Mouse (Mus musculus): ENCODE measurements around the gene Gpx3. TPM values are rescaled to one million over a fixed set of nuclear protein-coding genes. Genes with fewer than 3 reads are reported as not detected.

The Gpx3 gene
- polyA plus RNA-seq, 1 experiment from 2014 or later = 20.9 TPM

GRCm38 (mm10) chr11:54903940-54904706 is 1.9 kb downstream of the Gpx3 start:
- Histone ChIP-seq H3K4me3 (replicated peaks) (no peak overlapping the region), H3K27me3 (peaks cover 19% of the 10 kb centered on the region), H3K27ac (no peak overlapping the region), H3K36me3 (no peaks in the 10 kb centered on the region; the same call in 1 of the 2 replicates), H3K4me1 (replicated peaks) (peaks cover 33% of the 10 kb centered on the region), H3K4me2 (no peak overlapping the region), H3K9me3 (replicated peaks) (no peaks in the 10 kb centered on the region), H3K9ac (no peak overlapping the region)
- WGBS (ENCODE audit: insufficient replicate concordance) = 53% methylated on average over 4 of the region's 4 CpGs
- ATAC-seq (ENCODE audit: low read depth) (0 out of 2 replicates have a peak, but pooled peaks have one; percentile 21), DNase-seq (no peak)

- Histone ChIP-seq H3K4me3 (replicated peaks) (no peak overlapping the region), H3K4me1 (replicated peaks) (peaks cover 33% of the 10 kb centered on the region)
These were observed 2.8 kb downstream of the Gpx3 start for GRCm38 (mm10) chr11:54905086-54905485.

GRCm38 (mm10) chr11:54905931-54906330 is 3.7 kb downstream of the Gpx3 start:
- peaks cover 33% of the 10 kb centered on the region for H3K4me1 ChIP-seq (replicated peaks)
- no peaks in the 10 kb centered on the region for H3K9me3 ChIP-seq (replicated peaks)
- peaks cover 2% of the 10 kb centered on the region for H3K36me3 ChIP-seq
- no peak overlapping the region for H3K9ac ChIP-seq
- H3K27ac ChIP-seq = no peak overlapping the region
- 61% methylated on average over 4 of the region's 4 CpGs for WGBS (ENCODE audit: insufficient replicate concordance)
- H3K4me2 ChIP-seq = no peak overlapping the region
- H3K27me3 ChIP-seq = peaks cover 19% of the 10 kb centered on the region
- H3K4me3 ChIP-seq (replicated peaks) = no peak overlapping the region
- ATAC-seq (ENCODE audit: low read depth) = peak; percentile 56
- no peak for DNase-seq

More at GRCm38 (mm10) chr11:54905086-54905485, 2.8 kb downstream of the Gpx3 start:
- H3K27me3 ChIP-seq = peaks cover 19% of the 10 kb centered on the region
- H3K9ac ChIP-seq = no peak overlapping the region
- DNase-seq (no peak), ATAC-seq (ENCODE audit: low read depth) (no peak)
- 75% methylated on average over 3 of the region's 3 CpGs for WGBS (ENCODE audit: insufficient replicate concordance)
- H3K36me3 ChIP-seq = no peaks in the 10 kb centered on the region; the same call in 1 of the 2 replicates
- H3K27ac ChIP-seq = no peak overlapping the region
- no peak overlapping the region for H3K4me2 ChIP-seq
- H3K9me3 ChIP-seq (replicated peaks) = no peaks in the 10 kb centered on the region

DNA sequence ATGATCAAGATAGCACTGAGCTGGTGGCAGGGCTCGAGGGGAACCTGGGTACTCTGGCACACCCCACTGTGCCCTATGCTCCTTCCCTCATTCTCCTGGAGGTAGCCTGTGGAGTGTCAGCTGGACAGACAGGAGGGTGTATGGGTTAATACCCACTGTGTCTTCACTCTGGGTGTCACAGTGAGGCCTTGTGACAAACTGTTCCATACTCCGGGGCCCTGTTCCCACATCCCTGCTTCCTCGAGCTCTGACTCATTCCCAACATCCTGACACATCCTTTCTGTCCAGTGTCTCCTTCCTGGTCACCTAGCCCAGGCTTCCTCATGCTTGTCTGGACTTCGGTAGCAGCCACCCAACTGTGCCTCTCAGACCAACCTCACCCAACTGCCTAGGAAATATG is 4.2 kb downstream of the Gpx3 start:
- DNase-seq = no peak
- Histone ChIP-seq H3K27me3 (peaks cover 19% of the 10 kb centered on the region), H3K9ac (no peak overlapping the region), H3K9me3 (replicated peaks) (no peaks in the 10 kb centered on the region), H3K27ac (no peak overlapping the region), H3K4me3 (replicated peaks) (no peak overlapping the region), H3K4me1 (replicated peaks) (peaks cover 33% of the 10 kb centered on the region), H3K4me2 (no peak overlapping the region), H3K36me3 (peaks cover 7% of the 10 kb centered on the region)
- WGBS (ENCODE audit: insufficient replicate concordance) = 48% methylated on average over 4 of the region's 4 CpGs
- no peak for ATAC-seq (ENCODE audit: low read depth)

DNA sequence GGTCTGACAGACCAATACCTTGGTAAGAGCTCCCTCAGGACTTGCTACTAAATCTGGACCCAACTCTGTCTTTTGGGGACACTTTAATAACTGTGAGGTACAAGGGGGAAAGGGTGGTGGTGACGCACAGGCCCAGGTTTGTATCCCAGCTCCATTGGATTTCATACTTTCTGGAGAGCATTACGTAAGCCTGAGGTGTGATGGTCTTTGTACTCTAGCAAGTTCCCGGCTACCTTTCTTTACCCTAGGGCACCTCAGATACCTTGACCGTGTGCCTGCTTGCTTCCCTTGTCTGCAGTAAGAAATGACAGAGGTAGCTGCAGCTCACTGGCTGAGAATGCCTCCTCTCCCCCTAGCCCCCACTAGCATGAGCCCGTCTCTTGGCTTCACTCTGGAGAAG is 5.0 kb downstream of the Gpx3 start:
- no peaks in the 10 kb centered on the region for H3K9me3 ChIP-seq (replicated peaks)
- WGBS (ENCODE audit: insufficient replicate concordance) = 74% methylated on average over 5 of the region's 5 CpGs
- peaks cover 7% of the 10 kb centered on the region for H3K36me3 ChIP-seq
- no peak overlapping the region for H3K4me3 ChIP-seq (replicated peaks)
- ATAC-seq (ENCODE audit: low read depth) = no peak
- no peak overlapping the region for H3K4me2 ChIP-seq
- no peak overlapping the region for H3K27ac ChIP-seq
- H3K4me1 ChIP-seq (replicated peaks) = peaks cover 33% of the 10 kb centered on the region
- no peak overlapping the region for H3K9ac ChIP-seq
- DNase-seq = no peak
- peaks cover 13% of the 10 kb centered on the region for H3K27me3 ChIP-seq

GRCm38 (mm10) chr11:54909273-54909672 is 7.0 kb downstream of the Gpx3 start:
- DNase-seq = no peak
- no peak overlapping the region for H3K4me2 ChIP-seq
- no peak for ATAC-seq (ENCODE audit: low read depth)
- H3K9ac ChIP-seq = no peak overlapping the region
- no peaks in the 10 kb centered on the region for H3K27me3 ChIP-seq
- 78% methylated on average over 11 of the region's 11 CpGs for WGBS (ENCODE audit: insufficient replicate concordance)
- H3K27ac ChIP-seq = no peak overlapping the region
- H3K4me1 ChIP-seq (replicated peaks) = peaks cover 16% of the 10 kb centered on the region
- peaks cover 8% of the 10 kb centered on the region for H3K36me3 ChIP-seq
- H3K4me3 ChIP-seq (replicated peaks) = no peak overlapping the region
- H3K9me3 ChIP-seq (replicated peaks) = no peaks in the 10 kb centered on the region

DNA sequence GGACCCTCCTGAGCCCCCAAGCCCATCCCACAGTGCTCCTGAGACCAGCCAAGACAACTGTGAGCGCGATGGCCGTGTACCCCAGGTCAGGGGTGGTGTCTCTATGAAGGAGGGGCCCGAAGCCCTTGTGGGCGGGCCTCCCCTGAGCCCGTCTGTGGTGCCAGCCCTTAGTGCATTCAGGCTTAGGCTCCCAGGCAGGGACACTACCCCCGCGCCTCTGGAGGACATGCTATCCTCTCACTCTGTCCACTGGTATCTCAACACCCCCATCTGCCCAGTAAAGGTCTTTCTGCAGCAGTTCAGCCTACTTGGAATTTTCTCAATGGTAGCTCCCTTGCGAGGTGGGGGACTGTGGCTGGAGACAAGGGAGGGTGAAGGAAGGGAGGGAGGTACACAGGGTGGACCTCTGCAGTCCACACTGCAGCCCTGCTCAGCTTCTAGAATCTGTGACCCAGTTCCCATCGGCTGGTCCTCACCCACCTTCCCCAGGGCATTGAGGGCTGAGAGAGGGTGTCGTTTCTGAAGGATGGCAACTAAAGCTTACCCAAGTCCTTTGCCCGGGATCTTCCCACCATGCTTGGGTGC is 7.9 kb downstream of the Gpx3 start:
- DNase-seq (no peak), ATAC-seq (ENCODE audit: low read depth) (no peak)
- Histone ChIP-seq H3K9me3 (replicated peaks) (no peaks in the 10 kb centered on the region), H3K4me2 (no peak overlapping the region), H3K36me3 (peaks cover 17% of the 10 kb centered on the region), H3K4me3 (replicated peaks) (no peak overlapping the region), H3K27me3 (no peaks in the 10 kb centered on the region), H3K4me1 (replicated peaks) (peaks cover 12% of the 10 kb centered on the region; the same call in 1 of the 2 replicates), H3K27ac (no peak overlapping the region), H3K9ac (no peak overlapping the region)
- 85% methylated on average over 12 of the region's 12 CpGs for WGBS (ENCODE audit: insufficient replicate concordance)

DNA sequence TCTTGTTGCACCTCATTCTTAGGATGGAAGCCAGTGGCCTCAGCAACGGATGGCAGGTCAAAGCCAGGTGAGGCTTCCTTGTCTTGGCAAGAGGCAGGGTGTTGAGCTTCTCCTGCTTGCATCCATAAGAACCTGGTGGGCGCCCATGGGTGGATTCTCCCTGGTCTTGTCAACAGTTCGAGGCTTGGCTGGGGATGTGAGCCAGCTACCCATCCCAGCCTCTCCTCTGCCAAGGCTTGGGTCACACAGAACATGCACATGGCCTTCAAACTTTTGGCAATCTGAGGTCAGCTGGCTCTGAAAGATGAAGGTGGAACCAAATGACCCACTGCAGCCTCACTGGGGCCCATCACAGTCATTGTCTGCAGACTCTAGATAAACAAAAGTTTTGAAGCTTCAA is 8.9 kb downstream of the Gpx3 start:
- peaks cover 24% of the 10 kb centered on the region for H3K36me3 ChIP-seq
- no peak overlapping the region for H3K4me3 ChIP-seq (replicated peaks)
- H3K9ac ChIP-seq = no peak overlapping the region
- no peak for ATAC-seq (ENCODE audit: low read depth)
- H3K27me3 ChIP-seq = no peaks in the 10 kb centered on the region
- peaks cover 4% of the 10 kb centered on the region; the same call in 1 of the 2 replicates for H3K4me1 ChIP-seq (replicated peaks)
- no peak for DNase-seq
- no peak overlapping the region for H3K27ac ChIP-seq
- no peak overlapping the region for H3K4me2 ChIP-seq
- no peaks in the 10 kb centered on the region for H3K9me3 ChIP-seq (replicated peaks)
- WGBS (ENCODE audit: insufficient replicate concordance) = 62% methylated on average over 3 of the region's 3 CpGs

- 65% methylated on average over 7 of the region's 7 CpGs for WGBS (ENCODE audit: insufficient replicate concordance)
- Histone ChIP-seq H3K9me3 (replicated peaks) (no peaks in the 10 kb centered on the region), H3K9ac (no peak overlapping the region), H3K4me1 (replicated peaks) (no peaks in the 10 kb centered on the region), H3K4me2 (no peak overlapping the region), H3K36me3 (peaks cover 26% of the 10 kb centered on the region), H3K27me3 (no peaks in the 10 kb centered on the region), H3K4me3 (replicated peaks) (no peak overlapping the region), H3K27ac (no peak overlapping the region)
- DNase-seq (no peak), ATAC-seq (ENCODE audit: low read depth) (no peak)
These were observed 9.6 kb downstream of the Gpx3 start for GRCm38 (mm10) chr11:54911671-54912502.

- Histone ChIP-seq H3K9me3 (replicated peaks) (no peaks in the 10 kb centered on the region), H3K27ac (no peak overlapping the region), H3K9ac (no peak overlapping the region), H3K27me3 (no peaks in the 10 kb centered on the region), H3K4me3 (replicated peaks) (no peak overlapping the region), H3K36me3 (peaks cover 34% of the 10 kb centered on the region), H3K4me1 (replicated peaks) (no peaks in the 10 kb centered on the region), H3K4me2 (no peak overlapping the region)
- ATAC-seq (ENCODE audit: low read depth) (no peak), DNase-seq (no peak)
- 72% methylated on average over 9 of the region's 9 CpGs for WGBS (ENCODE audit: insufficient replicate concordance)
These were observed 10.5 kb downstream of the Gpx3 start for GRCm38 (mm10) chr11:54912503-54913316.

DNA sequence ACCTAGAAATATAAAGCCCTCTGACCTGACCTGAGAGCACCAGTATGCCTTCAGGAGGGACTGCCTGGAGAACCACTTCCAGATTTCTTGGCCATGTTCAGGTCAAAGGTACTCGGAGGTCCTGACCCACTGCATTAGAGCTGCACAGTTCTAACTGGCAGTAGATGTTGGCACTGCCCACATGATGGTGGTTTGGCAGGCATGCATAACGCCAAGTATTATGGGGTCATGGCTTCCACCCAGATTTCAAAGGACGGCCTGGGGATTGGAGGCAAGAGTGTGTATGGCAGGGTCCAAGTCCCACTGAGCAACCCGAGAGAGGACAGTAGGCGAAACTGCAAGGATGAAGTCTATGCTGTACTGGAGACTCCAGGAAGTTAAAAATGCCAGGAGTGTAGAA is 11.6 kb downstream of the Gpx3 start:
- WGBS (ENCODE audit: insufficient replicate concordance) = 76% methylated on average over 5 of the region's 5 CpGs
- H3K9ac ChIP-seq = no peak overlapping the region
- H3K27ac ChIP-seq = no peak overlapping the region
- no peaks in the 10 kb centered on the region for H3K4me1 ChIP-seq (replicated peaks)
- ATAC-seq (ENCODE audit: low read depth) = no peak
- no peak overlapping the region for H3K4me3 ChIP-seq (replicated peaks)
- no peak overlapping the region for H3K4me2 ChIP-seq
- no peak for DNase-seq
- H3K9me3 ChIP-seq (replicated peaks) = no peaks in the 10 kb centered on the region
- H3K27me3 ChIP-seq = no peaks in the 10 kb centered on the region
- H3K36me3 ChIP-seq = peaks cover 46% of the 10 kb centered on the region

Measured in liver, embryonic 13.5 days (tissue).